Mouse (Mus musculus) embryo, embryonic 10.5 days (tissue): Measurements from ENCODE around the gene Olfr625-ps1.
A peak's percentile ranks its signal among the peaks of the same experiment; 100 is the strongest.
"Not testable (repeated sequence)": the region's sequence is repeated elsewhere in the genome, so short reads cannot be mapped to it uniquely, and the experiment has no call there.

Source experiments
- DNase-seq: peaks from one replicate; pipeline ENCODE4 v3.0.0-alpha.2; 2015; ENCODE audit warnings: low spot score

The Olfr625-ps1 gene

DNA sequence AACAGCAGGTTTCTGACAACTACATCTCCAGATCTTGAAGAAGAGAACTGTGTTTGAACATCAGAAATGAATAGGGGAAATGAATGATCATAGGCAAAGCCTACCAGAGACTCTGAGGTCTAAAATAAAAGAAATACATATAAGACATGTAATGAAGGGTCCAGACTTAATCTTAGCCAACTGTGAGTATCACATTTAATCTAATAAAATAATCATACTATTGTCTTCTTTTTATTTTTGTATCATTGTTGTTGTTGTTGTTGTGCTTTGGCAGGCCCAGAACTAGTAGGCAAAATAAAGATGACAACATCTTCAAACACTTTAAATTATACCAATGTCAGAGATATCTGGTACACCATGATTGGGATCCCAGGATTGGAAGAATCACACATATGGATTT is at the start of gene Olfr625-ps1:
Gene Olfr625-ps1, plus strand, starts transcription at position 301 of the 400 bp plus-strand sequence.
- no peak for DNase-seq

DNA sequence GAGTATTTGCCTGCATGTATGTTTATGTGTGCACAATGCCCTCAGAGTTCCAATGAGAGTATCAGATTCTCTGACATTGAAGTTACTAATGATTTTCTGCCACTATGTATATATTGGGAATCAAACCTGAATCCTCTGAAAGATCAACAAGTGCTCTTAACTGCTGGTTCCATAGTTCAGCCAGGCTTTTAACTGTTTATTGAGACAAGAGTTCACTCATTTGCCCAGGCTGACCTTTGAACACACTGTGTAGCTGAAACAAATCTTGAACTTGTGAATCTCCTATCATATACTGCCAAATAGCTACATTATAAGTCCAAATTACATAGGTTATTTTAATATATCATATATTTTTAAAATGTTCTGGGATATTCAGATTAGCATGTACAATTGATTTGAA is 45.7 kb upstream of the Olfr625-ps1 start:
- DNase-seq: no peak

DNA sequence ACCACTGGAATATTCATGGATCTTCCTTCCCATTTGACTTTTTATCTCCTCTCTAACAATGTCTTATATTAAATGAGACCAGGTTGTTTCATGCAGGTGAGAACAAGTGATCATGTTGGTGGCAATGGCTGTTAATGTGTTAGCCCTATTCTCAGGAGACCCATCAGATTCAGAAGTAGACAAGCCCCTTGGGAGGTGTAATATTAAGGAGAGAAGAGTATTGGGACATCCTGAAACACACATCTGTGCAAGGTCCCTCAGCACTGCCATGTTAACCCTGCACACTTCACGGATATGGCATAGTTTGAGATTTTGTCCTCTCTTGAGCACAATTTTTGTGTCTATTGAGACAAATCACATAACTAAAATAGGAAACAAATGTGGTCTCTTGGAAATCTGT is 39.9 kb upstream of the Olfr625-ps1 start, which contains the start of gene Olfr622:
Gene Olfr622, minus strand, starts transcription at position 101 of the 400 bp plus-strand sequence.
- DNase-seq: no peak

DNA sequence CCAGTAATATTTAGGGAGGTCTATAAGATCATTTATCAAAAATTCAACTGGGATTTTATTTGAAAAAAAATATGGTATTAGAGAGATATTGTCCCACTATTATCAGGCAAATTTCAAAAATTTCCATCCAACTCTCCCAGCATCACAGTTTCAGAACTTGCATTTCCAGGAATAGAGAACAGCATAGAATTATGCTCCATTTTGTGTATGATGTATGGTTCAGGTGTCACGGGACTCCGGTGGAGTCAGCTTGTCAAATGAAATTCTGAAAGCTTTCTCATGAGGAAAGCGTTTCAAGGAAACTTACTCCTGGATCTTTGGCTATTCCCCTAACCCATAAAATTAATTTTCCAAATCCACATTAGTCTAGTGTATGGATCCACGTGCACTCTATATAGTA is 38.5 kb upstream of the Olfr625-ps1 start:
- DNase-seq: no peak

DNA sequence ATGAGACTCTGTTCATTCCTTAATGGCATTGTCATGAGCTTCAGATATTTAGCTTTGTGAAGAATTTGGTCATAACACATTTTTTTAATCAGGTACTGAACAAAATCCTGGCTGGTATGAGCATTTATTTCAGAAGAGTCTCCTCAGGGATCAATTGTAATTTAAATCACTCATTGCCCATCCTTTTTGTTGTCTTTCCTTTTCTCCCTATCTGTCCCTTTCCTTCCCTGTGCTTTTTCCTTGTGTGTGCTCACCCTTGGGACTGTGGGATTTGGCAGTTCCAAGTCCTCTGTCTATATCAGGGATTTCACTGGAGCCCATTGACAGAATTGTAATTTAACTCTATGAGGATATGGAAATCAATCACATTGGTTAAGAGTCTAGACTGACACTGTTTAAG is 18.9 kb upstream of the Olfr625-ps1 start, which contains the start of gene Olfr623:
Gene Olfr623, minus strand, starts transcription at position 101 of the 400 bp plus-strand sequence.
- no peak for DNase-seq

DNA sequence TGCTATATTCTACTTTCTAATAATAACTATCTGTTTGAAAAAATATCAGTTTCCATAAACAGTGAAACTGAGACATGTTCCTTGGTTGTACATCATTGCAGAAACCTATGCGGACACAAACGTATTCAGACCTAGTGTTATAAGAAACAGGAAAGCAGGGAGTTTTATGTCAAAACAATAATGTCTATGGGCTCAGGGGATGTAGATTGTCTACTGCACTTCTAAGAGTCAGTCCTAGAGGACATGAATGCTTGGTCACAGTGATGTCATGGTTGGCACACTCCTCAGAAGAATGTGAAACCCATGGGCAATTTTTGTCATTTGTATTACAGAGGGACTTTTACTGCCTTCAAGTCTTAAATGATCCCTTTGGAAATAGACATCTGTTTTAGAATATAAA is 11.4 kb upstream of the Olfr625-ps1 start, which contains the start of gene Olfr624:
Gene Olfr624, minus strand, starts transcription at position 101 of the 400 bp plus-strand sequence.
- DNase-seq: no peak

DNA sequence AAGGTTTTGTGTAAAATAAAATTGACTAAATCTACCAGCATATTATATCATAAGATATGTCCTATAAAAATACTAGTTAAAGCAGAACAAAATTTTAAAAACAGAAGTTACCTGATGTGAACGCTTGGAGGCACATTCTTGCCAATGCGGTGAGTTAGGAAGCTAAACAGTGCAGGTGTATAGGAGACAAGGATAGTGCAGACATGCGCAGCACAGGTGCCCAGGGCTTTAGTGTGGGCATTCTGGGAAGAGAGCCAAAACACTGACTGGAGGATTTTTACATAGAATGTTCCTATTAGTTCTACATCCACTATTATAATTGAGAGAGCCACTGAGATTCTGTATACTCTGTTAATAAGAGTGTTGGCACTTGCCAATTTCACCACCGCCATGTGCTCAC is 16.9 kb downstream of the Olfr625-ps1 start:
- DNase-seq: no peak

DNA sequence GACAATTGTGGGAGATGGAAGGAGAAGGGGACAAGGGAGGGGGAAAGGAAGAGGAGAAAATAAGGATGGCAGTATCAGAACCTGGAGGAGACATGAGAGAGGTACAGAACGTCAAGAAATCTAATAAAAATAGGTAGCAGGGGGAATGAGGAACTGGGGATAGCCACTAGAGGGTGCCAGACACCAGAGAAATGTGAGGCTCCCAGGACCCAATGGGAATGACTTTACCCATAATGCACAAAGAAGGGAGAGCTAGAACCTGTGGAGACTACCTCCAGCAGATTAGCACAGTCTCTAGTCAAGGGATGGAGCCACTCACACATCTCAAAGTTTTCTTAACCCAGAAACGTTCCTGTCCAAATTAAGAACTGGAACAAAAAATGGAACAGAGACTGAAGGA is 29.5 kb downstream of the Olfr625-ps1 start:
- peak; percentile 9 for DNase-seq

DNA sequence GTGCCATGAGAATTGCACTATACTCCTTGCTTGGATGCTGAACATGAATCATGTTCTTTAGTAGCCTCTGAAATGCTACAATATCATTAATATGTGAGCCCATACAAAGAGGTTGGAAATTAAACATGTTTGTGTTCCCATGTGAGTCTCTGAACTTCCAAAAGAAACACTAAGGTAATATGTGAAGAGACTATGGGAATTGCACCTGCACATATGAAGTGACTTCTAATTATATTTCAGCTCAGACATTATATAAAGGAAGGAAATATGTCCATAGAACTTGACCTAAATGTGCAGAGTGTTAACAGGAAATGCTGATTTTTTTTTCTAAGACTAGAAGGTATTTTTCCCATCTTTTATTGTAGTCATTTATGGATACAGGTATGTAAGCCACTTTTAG is 31.9 kb downstream of the Olfr625-ps1 start, which contains the start of gene Olfr243:
Gene Olfr243, plus strand, starts transcription at position 301 of the 400 bp plus-strand sequence.
- no peak for DNase-seq

DNA sequence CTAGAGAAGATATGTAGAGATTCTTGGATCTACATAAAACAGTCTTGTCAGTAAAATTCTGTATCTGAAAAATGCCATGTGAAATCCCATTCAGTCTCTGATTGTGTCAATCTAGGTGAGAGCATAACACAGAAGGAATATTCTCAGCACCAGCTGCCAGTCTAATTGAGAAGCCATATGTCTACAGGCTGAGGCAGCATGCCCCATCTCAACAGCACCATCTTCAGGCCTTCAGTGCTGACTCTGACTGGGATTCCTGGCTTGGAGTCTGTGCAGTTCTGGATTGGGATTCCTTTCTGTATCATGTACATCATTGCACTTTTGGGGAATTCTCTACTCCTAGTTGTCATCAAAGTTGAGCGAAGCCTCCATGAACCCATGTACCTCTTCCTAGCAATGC is 33.9 kb downstream of the Olfr625-ps1 start:
- DNase-seq: not testable (repeated sequence)

DNA sequence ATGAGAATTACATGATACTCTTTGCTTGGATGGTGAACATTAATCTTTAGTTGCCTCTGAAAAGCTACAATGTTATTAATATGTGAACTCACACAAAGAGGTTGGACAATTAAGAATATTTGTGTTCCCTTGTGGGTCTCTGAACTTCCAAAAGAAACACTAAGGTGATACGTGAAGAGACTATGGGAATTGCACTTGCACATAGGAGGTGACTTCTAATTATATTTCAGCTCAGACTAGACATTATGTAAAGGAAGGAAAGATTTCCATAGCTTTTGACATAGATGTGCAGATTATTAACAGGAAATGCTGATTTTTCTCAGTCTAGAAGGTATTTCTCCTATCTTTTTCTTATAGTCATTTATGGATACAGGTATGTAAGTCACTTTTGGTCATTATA is 47.6 kb downstream of the Olfr625-ps1 start, which contains the start of gene Olfr628:
Gene Olfr628, plus strand, starts transcription at position 301 of the 400 bp plus-strand sequence.
- no peak for DNase-seq
